Mouse (Mus musculus) neural tube, embryonic 15.5 days (tissue): ENCODE measurements around the gene Gm20219. TPM values are rescaled to one million over a fixed set of nuclear protein-coding genes. Genes with fewer than 3 reads are reported as not detected.
A peak's percentile ranks its signal among the peaks of the same experiment; 100 is the strongest.

Experiments used
- ATAC-seq: fragments of 200-750 bp; cut with Nextera tagmentation; 2 replicates; pipeline ENCODE4 v1.8.0; 2017; ENCODE audit warnings: mild to moderate bottlenecking, moderate TSS enrichment, moderate library complexity; ENCODE audit not compliant: low FRiP score
- H3K27ac ChIP-seq: fragments of 300-500 bp; sonication (generic); replicated peaks from 2 replicates; pipeline ENCODE4 v1.5.1; 2015; ENCODE audit warnings: mild to moderate bottlenecking, inconsistent platforms
- H3K27me3 ChIP-seq: fragments of 300-500 bp; sonication (generic); replicated peaks from 2 replicates; pipeline ENCODE4 v1.6.1; 2015; ENCODE audit warnings: inconsistent platforms
- H3K36me3 ChIP-seq: fragments of 300-500 bp; sonication (generic); 2 replicates; pipeline ENCODE4 v1.6.1; 2015; ENCODE audit warnings: inconsistent platforms
- H3K4me1 ChIP-seq: fragments of 300-500 bp; sonication (generic); 2 replicates; pipeline ENCODE4 v1.6.1; 2015; ENCODE audit warnings: inconsistent platforms
- H3K4me2 ChIP-seq: fragments of 300-500 bp; sonication (generic); 2 replicates; pipeline ENCODE4 v1.6.1; 2015; ENCODE audit warnings: inconsistent platforms, mild to moderate bottlenecking, moderate library complexity
- H3K4me3 ChIP-seq: fragments of 300-500 bp; sonication (generic); replicated peaks from 2 replicates; pipeline ENCODE4 v1.5.1; 2015; ENCODE audit warnings: mild to moderate bottlenecking, inconsistent platforms
- H3K9ac ChIP-seq: fragments of 300-500 bp; sonication (generic); replicated peaks from 2 replicates; pipeline ENCODE4 v1.6.1; 2015; ENCODE audit warnings: mild to moderate bottlenecking, inconsistent platforms
- H3K9me3 ChIP-seq: fragments of 300-500 bp; sonication (generic); replicated peaks from 2 replicates; pipeline ENCODE4 v1.6.1; 2016; ENCODE audit warnings: inconsistent platforms
- WGBS: fragments of 180-500 bp; shearing (Covaris S2); methylation state at CpG from one replicate; pipeline ENCODE4 v1.1.7; 2015; ENCODE audit warnings: mixed read lengths; 5-methylcytosine and 5-hydroxymethylcytosine counted together
- polyA plus RNA-seq: library from polyadenylated mRNA; unstranded; fragments of >200 nt; fragmentation: Nextera tagmentation; extraction: Ambion mirVana; gene quantifications from 2 replicates; pipeline ENCODE4 v1.2.1, GENCODE M21; 2015

Gene Gm20219
- polyA plus RNA-seq, 1 experiment from 2014 or later = 0.95 TPM

- no peak overlapping the region for H3K4me2 ChIP-seq
- peaks cover 26% of the 10 kb centered on the region for H3K4me1 ChIP-seq
- peak; percentile 65 for ATAC-seq
- no peaks in the 10 kb centered on the region for H3K36me3 ChIP-seq
- H3K27ac ChIP-seq = peak overlapping the region; percentile 82
- no peaks in the 10 kb centered on the region for H3K9me3 ChIP-seq
- 34% methylated on average over 6 of the region's 6 CpGs for WGBS
- H3K4me3 ChIP-seq = no peak overlapping the region
- no peak overlapping the region for H3K9ac ChIP-seq
- no peaks in the 10 kb centered on the region for H3K27me3 ChIP-seq
Measured at GRCm38 (mm10) chr17:56551841-56552581, 2.2 kb downstream of the Gm20219 start.

GRCm38 (mm10) chr17:56550784-56551475 is 3.3 kb downstream of the Gm20219 start:
- Histone ChIP-seq H3K27ac (peak overlapping the region; percentile 82), H3K36me3 (no peaks in the 10 kb centered on the region), H3K4me2 (no peak overlapping the region), H3K9ac (no peak overlapping the region), H3K4me3 (no peak overlapping the region), H3K9me3 (no peaks in the 10 kb centered on the region), H3K27me3 (no peaks in the 10 kb centered on the region), H3K4me1 (peaks cover 33% of the 10 kb centered on the region)
- no peak for ATAC-seq
- 76% methylated on average over 12 of the region's 12 CpGs for WGBS

- Histone ChIP-seq H3K4me1 (peaks cover 33% of the 10 kb centered on the region), H3K9ac (no peak overlapping the region), H3K27me3 (no peaks in the 10 kb centered on the region), H3K4me3 (no peak overlapping the region), H3K27ac (no peak overlapping the region), H3K36me3 (no peaks in the 10 kb centered on the region), H3K9me3 (no peaks in the 10 kb centered on the region), H3K4me2 (no peak overlapping the region)
- ATAC-seq = no peak
- WGBS = 25% methylated on average over 4 of the region's 4 CpGs
Measured at GRCm38 (mm10) chr17:56548605-56549105, 5.5 kb downstream of the Gm20219 start.

- Histone ChIP-seq H3K27ac (no peak overlapping the region), H3K27me3 (no peaks in the 10 kb centered on the region), H3K4me2 (no peak overlapping the region), H3K36me3 (no peaks in the 10 kb centered on the region), H3K9ac (no peak overlapping the region), H3K9me3 (no peaks in the 10 kb centered on the region), H3K4me3 (no peak overlapping the region), H3K4me1 (peaks cover 33% of the 10 kb centered on the region)
- no peak for ATAC-seq
- 52% methylated on average over 9 of the region's 9 CpGs for WGBS
Measured at GRCm38 (mm10) chr17:56547846-56548604, 6.2 kb downstream of the Gm20219 start.

DNA sequence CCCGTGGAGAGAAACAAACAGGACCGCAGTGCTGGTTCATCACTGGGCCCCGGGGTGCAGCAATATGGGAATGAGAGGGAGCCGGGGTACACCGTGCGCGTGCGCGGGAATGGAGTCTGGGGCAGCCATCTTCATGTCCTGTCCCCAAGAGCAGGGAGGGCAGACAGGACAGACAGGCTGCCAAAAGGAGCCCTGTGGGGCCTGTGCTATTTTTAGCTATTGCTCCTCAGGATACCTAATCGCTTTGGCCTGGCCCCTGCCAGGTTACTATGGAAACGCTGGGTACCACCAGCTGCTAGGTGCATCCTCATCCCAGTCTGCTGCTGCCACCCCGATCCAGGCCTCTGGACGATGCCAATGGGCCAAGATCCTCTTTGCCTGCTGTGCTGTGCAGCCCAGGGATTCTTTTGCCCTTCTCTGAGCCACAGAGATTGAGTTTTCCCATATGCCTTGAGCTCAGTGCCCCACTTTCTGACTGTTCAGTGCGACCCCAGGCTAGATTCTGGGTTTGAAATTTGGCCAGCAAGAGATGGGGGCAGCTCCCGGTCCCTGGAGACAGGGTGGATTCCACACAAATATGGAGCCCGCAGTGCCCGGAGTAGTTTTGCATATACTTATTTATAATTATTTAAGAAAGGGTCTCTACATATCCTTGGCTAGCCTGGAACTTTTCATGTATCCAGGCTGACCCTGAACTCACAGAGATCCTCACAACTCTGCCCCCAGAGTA is 6.9 kb downstream of the Gm20219 start:
- H3K4me2 ChIP-seq = no peak overlapping the region
- H3K4me3 ChIP-seq = no peak overlapping the region
- no peaks in the 10 kb centered on the region for H3K36me3 ChIP-seq
- H3K4me1 ChIP-seq = peaks cover 31% of the 10 kb centered on the region
- no peaks in the 10 kb centered on the region for H3K9me3 ChIP-seq
- H3K9ac ChIP-seq = peak overlapping the region; percentile 28; the same call in 1 of the 2 replicates
- peak overlapping the region; percentile 45 for H3K27ac ChIP-seq
- H3K27me3 ChIP-seq = no peaks in the 10 kb centered on the region
- 47% methylated on average over 17 of the region's 17 CpGs for WGBS
- peak; percentile 21; the same call in 1 of the 2 replicates for ATAC-seq

DNA sequence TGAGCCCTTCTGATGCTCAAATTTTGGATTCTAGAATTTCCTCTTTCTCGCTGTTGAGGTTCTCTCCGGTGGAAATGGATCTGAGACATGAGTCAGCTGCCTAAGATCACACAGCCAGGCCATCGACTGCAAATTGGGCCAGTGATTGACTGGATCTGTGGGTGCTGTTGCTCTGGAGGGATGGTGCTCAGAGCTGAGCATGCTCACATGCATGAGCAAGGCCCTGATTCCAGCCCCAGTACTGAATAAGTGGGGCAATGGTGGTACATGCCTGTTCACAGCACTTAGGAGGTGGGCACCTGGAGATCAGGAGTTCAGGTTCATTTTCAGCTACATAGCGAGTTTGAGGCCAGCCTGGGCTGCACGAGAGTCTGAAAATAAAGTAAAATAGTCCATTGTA is 7.6 kb downstream of the Gm20219 start:
- no peak overlapping the region for H3K4me3 ChIP-seq
- H3K27ac ChIP-seq = peak overlapping the region; percentile 45
- H3K9ac ChIP-seq = no peak overlapping the region
- ATAC-seq = no peak
- H3K36me3 ChIP-seq = no peaks in the 10 kb centered on the region
- H3K4me1 ChIP-seq = peaks cover 29% of the 10 kb centered on the region
- 86% methylated on average over 5 of the region's 5 CpGs for WGBS
- H3K4me2 ChIP-seq = no peak overlapping the region
- no peaks in the 10 kb centered on the region for H3K27me3 ChIP-seq
- H3K9me3 ChIP-seq = no peaks in the 10 kb centered on the region

GRCm38 (mm10) chr17:56545945-56546344 is 8.2 kb downstream of the Gm20219 start:
- H3K36me3 ChIP-seq = no peaks in the 10 kb centered on the region
- no peaks in the 10 kb centered on the region for H3K9me3 ChIP-seq
- no peak overlapping the region for H3K9ac ChIP-seq
- H3K4me1 ChIP-seq = peaks cover 24% of the 10 kb centered on the region
- no peak overlapping the region for H3K4me2 ChIP-seq
- no peaks in the 10 kb centered on the region for H3K27me3 ChIP-seq
- 91% methylated on average over 1 of the region's 1 CpGs for WGBS
- no peak for ATAC-seq
- H3K4me3 ChIP-seq = no peak overlapping the region
- H3K27ac ChIP-seq = no peak overlapping the region

- no peak for ATAC-seq
- no peaks in the 10 kb centered on the region for H3K9me3 ChIP-seq
- peaks cover 22% of the 10 kb centered on the region for H3K4me1 ChIP-seq
- no peaks in the 10 kb centered on the region for H3K36me3 ChIP-seq
- H3K9ac ChIP-seq = no peak overlapping the region
- WGBS = 80% methylated on average over 7 of the region's 7 CpGs
- no peak overlapping the region for H3K4me2 ChIP-seq
- no peak overlapping the region for H3K4me3 ChIP-seq
- no peaks in the 10 kb centered on the region for H3K27me3 ChIP-seq
- no peak overlapping the region for H3K27ac ChIP-seq
Measured at GRCm38 (mm10) chr17:56544699-56545387, 9.3 kb downstream of the Gm20219 start.

GRCm38 (mm10) chr17:56543684-56544224 is 10.4 kb downstream of the Gm20219 start:
- Histone ChIP-seq H3K4me1 (peaks cover 22% of the 10 kb centered on the region), H3K4me2 (no peak overlapping the region), H3K36me3 (no peaks in the 10 kb centered on the region), H3K9me3 (no peaks in the 10 kb centered on the region), H3K9ac (no peak overlapping the region), H3K27me3 (no peaks in the 10 kb centered on the region), H3K27ac (no peak overlapping the region), H3K4me3 (no peak overlapping the region)
- WGBS = 89% methylated on average over 3 of the region's 3 CpGs
- no peak for ATAC-seq

GRCm38 (mm10) chr17:56542736-56543135 is 11.5 kb downstream of the Gm20219 start:
- Histone ChIP-seq H3K27ac (peak overlapping the region; percentile 51; the same call in 1 of the 2 replicates), H3K36me3 (no peaks in the 10 kb centered on the region), H3K9ac (no peak overlapping the region), H3K4me3 (no peak overlapping the region), H3K4me1 (peaks cover 28% of the 10 kb centered on the region), H3K9me3 (no peaks in the 10 kb centered on the region), H3K27me3 (no peaks in the 10 kb centered on the region), H3K4me2 (no peak overlapping the region)
- ATAC-seq = no peak
- WGBS = 22% methylated on average over 8 of the region's 8 CpGs
